Mouse (Mus musculus) right cerebral cortex, postnatal 25 days (tissue): ENCODE data around the gene Serpinb11.

Experiments used
- DNase-seq: peaks from one replicate; pipeline ENCODE4 v3.0.0; 2022

Gene Serpinb11

DNA sequence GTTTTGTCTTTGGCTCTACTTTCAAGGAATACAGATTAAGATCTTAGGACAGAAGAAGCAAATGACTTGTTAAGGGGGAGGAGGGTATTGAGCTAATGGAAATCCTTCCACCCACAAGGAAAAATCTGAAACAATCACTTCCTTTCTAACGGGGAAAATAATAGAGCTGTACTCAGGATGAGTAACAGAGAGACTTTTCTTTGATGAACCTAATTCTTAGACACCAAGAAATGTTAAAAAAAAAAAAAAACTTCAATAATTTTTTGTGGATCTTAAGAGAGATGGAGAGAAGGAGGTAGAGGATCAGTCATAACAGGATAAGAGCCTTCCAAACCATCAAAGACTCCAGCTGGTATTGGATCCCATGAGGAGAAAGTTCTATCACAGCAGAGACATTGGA, at the start of gene Serpinb11:
Gene Serpinb11 (plus strand): TSS at position 301 of the 400 bp plus-strand sequence.
- no peak for DNase-seq

DNA sequence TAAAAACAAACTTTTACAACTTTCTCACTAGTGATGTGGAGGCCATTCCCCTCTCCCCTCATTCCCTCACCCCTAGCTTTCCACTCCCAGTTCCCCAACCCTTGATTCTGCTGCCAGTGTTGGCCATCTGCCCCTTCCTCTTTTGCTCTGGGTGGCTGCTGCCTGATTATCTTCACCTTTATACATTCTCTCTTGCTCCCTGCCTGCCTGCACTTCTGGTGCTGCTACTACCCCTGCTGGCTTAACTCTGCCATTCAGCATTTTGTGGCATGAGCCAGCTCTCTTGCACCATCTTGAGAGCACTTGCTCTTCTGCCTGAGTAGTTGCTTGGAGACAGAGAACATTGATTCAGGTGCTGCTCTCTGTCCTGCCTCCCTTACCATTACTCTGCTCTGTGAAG, 15.0 kb upstream of the Serpinb11 start:
- no peak for DNase-seq

DNA sequence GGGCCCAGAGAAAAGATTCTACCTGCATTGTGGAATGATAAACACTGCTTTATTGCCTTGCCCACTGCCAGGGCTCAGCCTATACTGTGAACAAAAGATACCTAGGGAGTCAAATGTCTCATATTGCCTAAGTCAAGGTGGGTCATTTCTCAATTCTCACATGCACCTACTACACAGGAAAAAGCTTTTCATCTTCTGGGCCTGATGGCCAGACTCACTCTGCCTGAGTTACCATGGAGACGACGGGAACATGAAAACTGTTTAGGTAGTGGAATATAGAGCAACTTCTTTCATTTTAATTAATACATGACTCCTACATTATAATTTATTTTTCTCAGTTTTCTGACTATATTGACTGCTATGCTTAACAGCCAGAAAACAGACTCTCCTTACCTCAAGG, 14.2 kb upstream of the Serpinb11 start:
- no peak for DNase-seq

DNA sequence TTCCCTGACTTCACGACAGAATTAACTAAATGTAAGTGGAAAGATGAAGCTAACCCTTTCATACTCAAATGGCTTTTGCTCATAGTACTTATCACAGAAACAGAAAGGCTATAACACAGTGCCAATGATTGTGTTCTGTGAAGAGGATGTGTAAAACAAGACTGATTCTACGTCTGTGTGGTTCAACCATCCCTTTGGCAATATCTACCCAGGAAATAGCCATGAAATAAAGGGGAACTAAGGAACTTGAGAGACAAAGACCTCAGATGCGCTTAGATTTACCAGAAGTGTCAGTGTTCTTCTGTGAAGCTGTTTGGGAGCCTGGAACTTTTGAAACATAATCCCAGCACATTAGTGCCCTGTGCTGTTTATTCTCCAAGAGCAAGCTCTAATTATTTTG, 10.6 kb upstream of the Serpinb11 start:
- DNase-seq = no peak

DNA sequence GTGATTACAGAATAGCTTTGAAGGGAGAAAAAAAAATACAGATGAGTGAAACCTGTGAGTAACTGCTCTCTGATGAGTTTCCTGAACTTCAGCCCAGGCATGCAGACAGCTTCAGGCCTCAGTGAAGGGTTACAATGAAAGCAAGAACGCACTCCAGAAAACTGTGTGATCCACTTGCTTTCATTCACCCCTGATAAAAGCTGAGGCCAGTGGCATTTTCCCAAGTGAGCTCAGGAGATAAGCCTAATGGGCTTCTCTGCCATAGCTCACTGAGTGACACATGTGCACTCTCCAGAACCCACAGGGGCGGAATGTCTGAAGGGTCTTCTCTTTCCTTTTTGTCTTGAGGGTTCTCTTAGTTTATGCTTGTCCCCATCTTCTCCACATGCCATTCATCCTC, 9.9 kb upstream of the Serpinb11 start:
- DNase-seq = no peak

DNA sequence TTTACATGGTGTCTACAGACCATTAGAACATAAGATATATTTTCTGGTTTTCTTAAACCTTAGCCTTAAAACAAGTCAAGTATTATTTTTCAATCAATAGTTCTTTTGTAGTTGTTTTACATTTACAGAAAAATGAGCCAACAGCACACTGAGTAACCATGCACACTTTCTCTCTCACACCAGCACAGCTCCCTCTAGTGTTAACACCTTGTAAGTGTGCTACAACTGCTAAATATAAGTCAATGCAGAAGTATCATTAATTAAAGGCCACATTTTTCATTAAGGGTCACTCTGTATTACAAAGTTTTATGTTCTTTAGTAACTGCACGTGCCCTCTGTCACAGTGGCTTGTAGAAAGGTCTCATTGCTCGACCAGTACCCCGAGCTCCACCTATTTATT, 8.0 kb upstream of the Serpinb11 start:
- DNase-seq = no peak

DNA sequence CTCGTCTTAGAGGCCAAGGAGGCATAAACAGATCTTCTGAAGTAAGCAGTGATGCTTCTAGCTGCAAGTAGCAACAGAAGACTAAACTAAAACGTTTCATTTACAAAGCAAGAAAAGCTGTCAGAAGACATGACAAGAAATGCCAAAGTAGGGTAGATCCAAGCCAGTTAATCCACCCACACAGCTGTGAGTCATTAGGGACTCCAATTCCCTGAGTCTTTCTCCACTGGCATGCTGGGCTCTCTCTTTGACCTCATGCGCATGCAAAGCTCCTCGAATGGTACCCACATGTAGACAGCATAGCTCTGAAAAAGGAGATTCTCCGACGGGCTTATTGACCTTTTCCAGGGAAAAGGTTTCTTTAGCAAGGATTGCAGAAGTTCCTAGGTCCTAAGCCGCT, 5.0 kb downstream of the Serpinb11 start:
- no peak for DNase-seq

DNA sequence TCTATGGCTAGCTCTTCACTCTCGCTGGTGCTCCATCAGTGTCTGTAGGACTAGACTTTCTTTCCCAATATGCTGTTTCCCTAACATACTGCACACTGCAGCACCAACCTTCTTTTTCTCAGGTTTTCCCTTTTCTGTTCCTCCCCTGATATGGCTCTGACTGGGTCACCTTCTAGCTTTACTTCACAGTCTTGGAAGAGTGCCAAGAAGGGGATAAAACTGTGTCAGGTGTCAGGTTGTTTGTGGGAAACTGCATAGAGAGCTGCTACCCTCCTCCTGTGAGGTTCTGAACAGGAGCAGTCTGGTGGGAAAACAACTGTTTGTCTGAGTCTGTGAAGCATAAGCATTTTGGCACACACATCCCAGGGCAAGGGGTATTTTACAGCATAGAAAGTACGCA, 7.9 kb downstream of the Serpinb11 start:
- no peak for DNase-seq

DNA sequence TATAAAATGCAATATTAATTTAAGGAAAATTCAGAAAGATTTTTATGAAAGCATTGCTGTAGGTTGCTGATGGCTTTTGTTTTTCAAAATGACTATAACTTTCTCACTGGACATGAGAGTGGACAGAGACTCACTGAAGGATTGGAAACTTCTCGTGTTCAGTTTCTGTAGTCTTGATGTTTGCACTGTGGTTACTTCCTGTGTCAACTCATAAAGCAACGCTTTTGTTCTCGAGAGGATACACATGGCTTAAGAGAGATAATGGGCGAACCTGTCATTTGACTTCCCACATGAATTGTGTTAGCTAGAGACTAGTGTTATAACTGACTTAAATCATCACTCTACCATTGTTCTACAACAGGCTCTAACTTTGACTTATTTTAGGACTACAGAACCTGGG, 16.0 kb downstream of the Serpinb11 start:
- no peak for DNase-seq

DNA sequence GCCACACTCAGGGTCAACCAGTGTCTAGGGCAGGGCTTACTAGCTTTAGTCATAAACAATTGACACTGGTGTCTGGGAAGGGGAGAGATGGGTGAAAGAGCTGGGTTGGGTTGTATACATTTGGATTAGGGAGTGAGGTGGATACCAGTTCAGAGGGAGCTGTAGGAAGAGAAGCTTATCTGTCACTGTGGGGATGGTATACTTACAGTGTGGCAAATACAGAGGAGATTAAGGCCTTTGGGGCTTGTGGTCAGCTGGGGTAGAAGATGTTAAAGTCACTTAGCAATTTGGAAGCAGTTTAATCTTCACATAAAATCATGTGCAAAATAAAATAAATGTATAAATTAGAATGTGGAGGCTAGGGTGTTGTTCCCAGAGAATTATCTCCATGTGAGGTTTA, 17.4 kb downstream of the Serpinb11 start:
- no peak for DNase-seq

DNA sequence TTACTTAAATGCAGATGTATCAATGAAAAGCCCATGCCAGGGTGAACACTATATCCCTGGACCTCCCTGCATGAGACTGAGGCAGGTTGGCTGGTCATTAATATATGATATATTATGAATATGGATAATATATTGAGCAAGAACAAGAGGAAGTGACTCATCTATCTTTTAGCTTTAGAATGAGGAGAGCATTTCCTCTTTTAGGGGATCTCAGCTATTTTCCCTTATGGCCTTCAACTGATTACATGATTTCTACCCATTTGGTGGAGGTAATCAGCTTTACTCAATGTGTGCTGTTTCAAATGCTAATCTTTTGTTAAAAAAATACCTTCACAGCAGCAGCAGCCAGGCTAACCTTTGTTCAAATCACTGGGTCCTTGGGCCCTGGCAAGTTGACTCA, 20.5 kb downstream of the Serpinb11 start:
- DNase-seq = no peak

DNA sequence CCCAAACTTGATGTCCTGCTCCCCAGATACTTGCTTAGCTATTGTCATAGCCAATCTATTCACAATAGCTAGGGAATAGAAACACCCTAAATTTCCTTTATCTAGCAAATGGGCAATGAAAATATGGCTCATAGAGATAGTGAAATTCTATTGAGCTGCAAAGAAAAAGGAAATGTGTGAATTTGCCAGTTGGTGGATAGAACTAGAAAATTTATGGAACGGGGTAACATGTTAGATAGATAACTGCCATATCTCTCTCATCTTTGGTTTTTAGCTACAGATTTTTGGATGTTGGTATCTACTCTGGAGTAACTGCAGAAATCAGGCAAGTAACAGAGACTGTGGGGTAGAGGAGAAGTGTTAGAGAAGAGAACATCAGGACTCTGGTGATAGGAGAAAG, 21.4 kb downstream of the Serpinb11 start:
- DNase-seq = no peak

DNA sequence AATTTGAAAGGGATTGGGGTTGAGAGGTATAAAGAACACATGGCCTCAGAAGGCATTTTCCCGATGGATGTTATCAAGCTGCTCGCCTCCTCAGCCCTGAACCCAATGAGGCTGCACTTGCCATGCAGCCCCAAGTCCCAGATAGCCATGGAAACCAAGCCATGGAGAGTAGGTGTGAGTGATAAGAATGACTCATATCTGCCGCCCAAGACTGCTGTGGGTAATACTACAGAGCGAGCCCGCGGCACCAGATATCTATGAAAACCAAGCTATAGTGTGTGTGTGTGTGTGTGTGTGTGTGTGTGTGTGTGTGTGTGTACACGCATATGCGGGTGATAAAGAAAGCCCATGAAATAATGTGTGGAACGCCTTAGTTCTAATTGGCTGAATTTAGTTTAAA, 23.5 kb downstream of the Serpinb11 start:
- no peak for DNase-seq

DNA sequence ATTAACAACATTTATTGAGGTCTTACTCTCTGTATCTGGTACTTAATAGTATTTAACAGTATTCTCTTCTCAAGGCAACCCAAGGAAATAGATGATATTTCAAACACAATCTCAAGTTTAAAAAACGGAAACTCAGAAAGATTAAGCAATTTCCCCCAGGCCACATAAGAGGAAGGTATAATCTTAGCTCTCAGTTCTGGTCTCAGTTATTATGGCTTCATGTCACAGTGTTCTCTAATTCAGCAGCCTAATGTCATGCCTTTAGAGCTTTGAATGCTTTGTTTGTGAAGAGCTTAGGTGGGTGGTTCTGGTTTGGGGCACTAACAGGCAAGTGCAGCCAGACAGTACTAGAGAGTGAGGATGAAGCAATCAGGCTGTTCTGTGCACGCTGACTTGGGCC, 28.8 kb downstream of the Serpinb11 start:
- DNase-seq = no peak

DNA sequence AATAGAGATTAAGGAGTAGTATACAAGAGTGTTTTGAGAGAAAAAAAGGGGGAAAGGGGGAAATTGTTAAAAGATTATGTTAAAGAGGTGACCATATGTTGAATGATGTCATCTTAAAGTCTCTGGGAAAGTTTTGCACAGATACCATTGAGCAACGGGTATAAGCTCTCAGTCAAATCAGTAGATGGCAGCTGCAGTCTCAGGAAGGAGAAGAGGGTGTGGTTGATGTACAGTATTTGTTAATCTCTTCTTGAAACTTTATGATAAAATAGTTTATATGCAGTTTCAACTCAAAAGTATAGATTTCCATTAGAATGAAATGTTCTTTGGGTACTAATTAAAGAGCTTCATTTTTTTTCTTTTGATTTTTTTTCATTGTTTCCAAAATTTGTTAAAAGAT, 36.5 kb downstream of the Serpinb11 start:
- DNase-seq = no peak

DNA sequence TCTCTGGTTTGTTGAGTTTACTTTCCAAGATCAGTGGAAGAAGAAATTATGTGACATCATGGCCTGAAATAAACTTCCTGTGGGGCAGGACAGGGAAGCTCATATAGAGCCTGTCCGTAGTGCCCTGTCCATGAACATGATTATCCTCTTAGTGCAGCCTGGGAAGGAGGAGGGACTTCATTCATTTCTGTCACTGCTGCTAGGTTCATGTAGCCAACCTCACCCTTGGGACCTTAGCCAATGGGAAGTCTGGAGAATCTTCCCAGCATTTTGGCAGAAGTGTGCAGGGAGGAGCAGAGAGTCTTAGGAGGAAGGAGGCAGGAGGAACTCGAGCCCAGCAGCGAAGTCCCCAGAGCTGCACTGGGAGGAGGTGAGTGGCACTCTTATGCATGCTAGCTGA, 38.4 kb downstream of the Serpinb11 start, which contains the start of gene Serpinb7:
Gene Serpinb7 (plus strand): TSS at position 301 of the 400 bp plus-strand sequence.
- DNase-seq = no peak

DNA sequence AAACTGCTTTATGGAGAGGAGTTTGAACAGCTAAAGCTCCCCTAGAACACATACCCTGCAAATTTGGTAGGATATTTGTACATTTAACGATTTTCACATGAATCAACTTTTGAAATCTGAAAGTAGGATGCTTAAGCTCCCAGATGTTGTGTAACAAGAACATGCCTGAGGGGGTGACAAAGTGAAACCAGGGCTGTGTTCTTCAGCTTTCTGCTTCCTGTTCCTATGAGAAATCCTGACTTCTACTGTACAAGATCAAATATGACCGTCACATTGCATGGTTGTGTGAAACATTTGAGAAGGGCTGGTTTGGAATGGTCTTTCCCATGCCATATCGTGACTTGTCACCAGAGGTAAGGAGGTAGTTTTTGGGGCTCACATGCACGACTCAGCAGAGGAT, 41.1 kb downstream of the Serpinb11 start:
- no peak for DNase-seq

DNA sequence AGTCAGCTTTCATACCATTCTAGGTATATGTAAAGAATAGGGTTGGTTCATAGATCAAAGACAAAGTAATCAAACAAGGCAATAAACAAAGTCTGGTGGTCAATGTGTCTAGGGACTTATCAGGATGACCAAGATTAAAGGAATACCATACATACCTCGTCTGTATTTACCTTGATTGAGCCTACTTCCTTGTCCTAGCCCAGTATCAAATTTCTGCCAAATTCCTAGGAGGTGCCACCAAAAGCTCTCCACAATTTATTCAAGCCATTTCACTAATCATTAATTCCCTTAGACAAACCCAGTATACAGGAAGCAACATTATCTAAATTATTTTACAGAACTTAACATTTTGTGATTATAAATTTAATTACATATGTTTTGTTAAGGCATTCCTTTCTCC, 53.7 kb downstream of the Serpinb11 start:
- DNase-seq = no peak

DNA sequence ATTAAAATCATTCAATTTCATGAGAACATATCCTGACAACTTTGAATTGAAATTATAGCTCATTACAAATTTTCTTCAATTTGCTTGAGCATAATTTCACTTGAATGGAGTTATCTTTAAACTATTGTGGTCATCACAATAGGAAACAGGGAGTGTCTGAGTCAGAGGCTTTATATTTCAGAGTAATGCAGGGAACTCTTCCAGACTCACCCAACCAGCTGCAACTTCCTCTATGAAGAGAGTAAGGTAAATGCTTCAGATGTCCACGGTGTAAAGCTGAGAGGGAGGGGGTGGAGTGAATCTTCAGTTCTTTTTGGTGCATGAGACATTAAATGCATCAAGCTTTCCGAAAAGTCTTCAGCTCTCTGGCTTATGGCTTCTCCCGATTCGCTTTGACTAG, 61.5 kb downstream of the Serpinb11 start:
- no peak for DNase-seq
